Comparison of ENCODE assay signal across 8 mouse cellular contexts in the genomic region with DNA sequence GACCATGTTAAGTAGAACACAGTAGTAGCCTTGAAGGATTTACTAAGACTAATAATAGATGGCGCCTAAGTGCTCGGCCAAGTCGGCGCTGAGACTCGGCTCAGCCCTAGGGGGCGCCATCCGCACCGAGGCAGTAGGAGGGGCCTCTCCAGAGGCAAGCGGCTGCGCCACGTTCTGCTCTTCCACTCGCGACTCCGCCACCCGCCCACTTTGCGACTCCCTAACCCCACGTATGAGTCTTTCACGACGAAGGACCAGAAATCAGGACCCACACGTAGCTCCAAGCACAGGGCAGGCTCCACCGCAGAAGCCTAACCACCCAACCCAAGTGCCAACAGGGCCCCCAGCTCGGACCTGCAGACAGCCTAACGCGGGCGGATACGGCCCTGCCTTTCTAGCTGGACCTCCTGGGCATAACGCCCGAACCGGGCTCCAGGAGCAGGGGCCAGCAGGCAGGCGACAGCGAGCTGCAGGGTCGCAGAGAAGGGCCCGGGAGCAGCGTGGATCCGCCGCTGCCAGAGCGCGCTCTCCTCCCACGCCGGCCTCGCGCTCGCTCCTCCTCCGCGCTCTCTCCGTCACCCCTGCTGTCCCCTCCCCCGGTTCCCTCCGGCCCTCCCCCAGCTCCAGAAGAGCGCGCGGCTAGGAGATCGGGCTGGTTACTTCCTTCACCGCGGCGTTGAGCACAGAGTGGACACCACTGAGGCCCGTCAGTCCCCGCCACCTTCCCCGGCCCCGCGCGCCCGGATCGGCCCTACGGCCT. TPM values are rescaled to one million over a fixed set of nuclear protein-coding genes. Genes with fewer than 3 reads are reported as not detected.
DNase-seq lines count a peak whose midpoint lies in the region; ATAC-seq and TF ChIP-seq lines count a peak whose summit lies in the region.

TSS of gene Ets2 (plus strand) at position 274 of the 760 bp plus-strand sequence.

- H3K27me3 ChIP-seq in MEL (ENCODE audit: control insufficient read depth in 1 of 2, insufficient read depth in 2 of 2, low read length in 2 of 2): no peaks in the 10 kb centered on the region
- no peaks in the 10 kb centered on the region for H3K27me3 ChIP-seq in cerebellum, adult 2 months (ENCODE audit: control insufficient read depth, insufficient read depth, low read length)
- no peaks in the 10 kb centered on the region for H3K27me3 ChIP-seq in lung, embryonic 16.5 days (ENCODE audit: control insufficient read depth, insufficient read depth, low read depth, low read length)

- no peaks in the 10 kb centered on the region for H3K9me3 ChIP-seq in MEL (replicated peaks; ENCODE audit: insufficient read depth, low read length)
- H3K9me3 ChIP-seq in lung, embryonic 16.5 days (ENCODE audit: control insufficient read depth, low read length): no peaks in the 10 kb centered on the region

- peak; percentile 93 for DNase-seq in MEL (ENCODE audit: low read depth, low spot score)
- peak; percentile 91 to 92 for DNase-seq in cerebellum, adult 2 months
- peak; percentile 85 for DNase-seq in forelimb bud, embryonic 11.5 days (ENCODE audit: low read depth, low spot score)
- peak; percentile 66 for DNase-seq in layer of hippocampus, adult 9-10 months (ENCODE audit: low spot score)
- peak; percentile 80 for DNase-seq in ovary, postnatal 10 days (ENCODE audit: low spot score)
- peak; percentile 87 to 94 for DNase-seq in thymus, postnatal 10 days (ENCODE audit: low spot score in 2 of 2)

- H3K79me2 ChIP-seq in MEL (ENCODE audit: control insufficient read depth, insufficient read depth, low read length, poor library complexity): peaks cover 17% of the 10 kb centered on the region

- WGBS in cerebellum, adult 2 months: 1% methylated on average over 60 of the region's 64 CpGs
- WGBS in lung, embryonic 16.5 days: under 1% methylated on average over 61 of the region's 64 CpGs

- TF ChIP-seq POLR2A in MEL (IDR thresholded peaks at IDR 0.05; ENCODE audit: control insufficient read depth in 1 of 2, insufficient read depth in 1 of 2, low read depth in 1 of 2, low read length in 2 of 2, poor library complexity in 1 of 2): peak; percentile 84 to 88
- peak; percentile 87 for TF ChIP-seq POLR2A in cerebellum, adult 2 months (IDR thresholded peaks at IDR 0.05; ENCODE audit: borderline replicate concordance, insufficient read depth, low read length)

- TF ChIP-seq EP300 in MEL (IDR thresholded peaks at IDR 0.05; ENCODE audit: low read depth in 1 of 2, low read length in 2 of 2): peak in 1 of 2 experiments; percentile 24; a peak in 1 of 4 replicates

- H3K9ac ChIP-seq in MEL (ENCODE audit: control insufficient read depth, low read depth, low read length, poor library complexity, severe bottlenecking): peak within 1 kb of the TSS; percentile 89
- H3K9ac ChIP-seq in lung, embryonic 16.5 days (ENCODE audit: low read length): peak within 1 kb of the TSS; percentile 99

- peak within 1 kb of the TSS; percentile 83 for H3K4me2 ChIP-seq in lung, embryonic 16.5 days (ENCODE audit: low read depth, low read length)

- peak within 1 kb of the TSS; percentile 59 for H3K27ac ChIP-seq in MEL (ENCODE audit: control insufficient read depth, low read depth, low read length)
- peak within 1 kb of the TSS; percentile 99 for H3K27ac ChIP-seq in cerebellum, adult 2 months (ENCODE audit: insufficient read depth, low read length)
- H3K27ac ChIP-seq in lung, embryonic 16.5 days (ENCODE audit: low read length): peak within 1 kb of the TSS; percentile 98

- peak within 1 kb of the TSS; percentile 72 to 73 for H3K4me3 ChIP-seq in MEL (ENCODE audit: control insufficient read depth in 1 of 2, insufficient read depth in 1 of 2, low read depth in 2 of 2, low read length in 2 of 2)
- H3K4me3 ChIP-seq in cerebellum, adult 2 months (replicated peaks; ENCODE audit: insufficient read depth, low read depth, low read length): peak within 1 kb of the TSS; percentile 90
- H3K4me3 ChIP-seq in lung, embryonic 16.5 days (ENCODE audit: low read length): peak within 1 kb of the TSS; percentile 95

- TF ChIP-seq RAD21 in MEL (IDR thresholded peaks at IDR 0.05; ENCODE audit: low read depth, low read length): peak; percentile 31

- H3K4me1 ChIP-seq in MEL (ENCODE audit: control insufficient read depth in 1 of 2, insufficient read depth in 2 of 2, low read length in 2 of 2): peaks cover 3 to 4% of the 10 kb centered on the region in 2 experiments; a peak in 3 of 4 replicates
- peaks cover 25% of the 10 kb centered on the region for H3K4me1 ChIP-seq in cerebellum, adult 2 months (ENCODE audit: control insufficient read depth, insufficient read depth, low read length)
- peaks cover 36% of the 10 kb centered on the region for H3K4me1 ChIP-seq in lung, embryonic 16.5 days (replicated peaks; ENCODE audit: control insufficient read depth, insufficient read depth, low read length)

- ATAC-seq in hematopoietic stem cell, adult 5-6 weeks (replicated peaks in 1 of 2; ENCODE audit: insufficient read depth in 1 of 2, low FRiP score in 2 of 2, low TSS enrichment in 1 of 2, low read depth in 1 of 2, poor library complexity in 2 of 2, severe bottlenecking in 2 of 2): peak; percentile 89 to 93
- ATAC-seq in lung, embryonic 16.5 days (ENCODE audit: low read depth): peak; percentile 96

- peaks cover 2% of the 10 kb centered on the region in 2 experiments; a peak in 2 of 4 replicates for H3K36me3 ChIP-seq in MEL (ENCODE audit: control insufficient read depth in 1 of 2, insufficient read depth in 2 of 2, low read length in 2 of 2)
- peaks cover 8% of the 10 kb centered on the region for H3K36me3 ChIP-seq in lung, embryonic 16.5 days (ENCODE audit: control insufficient read depth, insufficient read depth, low read length)

- TF ChIP-seq CTCF in MEL (IDR thresholded peaks at IDR 0.05 in 2 of 3, conservative IDR thresholded peaks at IDR 0.05 in 1 of 3; ENCODE audit: control insufficient read depth in 1 of 3, insufficient read depth in 1 of 3, low read depth in 2 of 3, low read length in 3 of 3, poor library complexity in 1 of 3, severe bottlenecking in 1 of 3): peak; percentile 82 to 93 (median 86)
- TF ChIP-seq CTCF in cerebellum, adult 2 months (IDR thresholded peaks at IDR 0.05; ENCODE audit: borderline replicate concordance, insufficient read depth, low read depth, low read length): peak; percentile 83

TF ChIP-seq in MEL, 35 proteins besides CTCF, POLR2A, EP300 and RAD21:
- no peak for TF ChIP-seq RCOR1 (IDR thresholded peaks at IDR 0.05; ENCODE audit: low read depth, low read length)
- TF ChIP-seq USF1 (IDR thresholded peaks at IDR 0.05; ENCODE audit: low read depth, low read length): no peak
- peak; percentile 71 for TF ChIP-seq SIN3A (IDR thresholded peaks at IDR 0.05; ENCODE audit: low read length)
- no peak for TF ChIP-seq JUND (IDR thresholded peaks at IDR 0.05; ENCODE audit: low read depth, low read length)
- peak; percentile 33; the same call in 1 of the 2 replicates for TF ChIP-seq TCF12 (IDR thresholded peaks at IDR 0.05; ENCODE audit: low read depth, low read length)
- no peak for TF ChIP-seq E2F4 (IDR thresholded peaks at IDR 0.05; ENCODE audit: borderline replicate concordance, low read depth, low read length)
- peak; percentile 52 for TF ChIP-seq MXI1 (IDR thresholded peaks at IDR 0.05; ENCODE audit: low read depth, low read length)
- TF ChIP-seq ZC3H11A (IDR thresholded peaks at IDR 0.05; ENCODE audit: low read depth, low read length): no peak
- 0 out of 2 replicates have a peak, but pooled peaks have one; percentile 29 for TF ChIP-seq HCFC1 (IDR thresholded peaks at IDR 0.05; ENCODE audit: low read depth, low read length)
- 0 out of 2 replicates have a peak, but pooled peaks have one; percentile 29 for TF ChIP-seq ETS1 (IDR thresholded peaks at IDR 0.05; ENCODE audit: low read depth, low read length)
- 0 out of 2 replicates have a peak, but pooled peaks have one; percentile 25 for TF ChIP-seq TBP (IDR thresholded peaks at IDR 0.05; ENCODE audit: low read depth, low read length)
- no peak for TF ChIP-seq MEF2A (IDR thresholded peaks at IDR 0.05; ENCODE audit: extremely low read depth, insufficient replicate concordance, low read depth, low read length, poor library complexity, severe bottlenecking)
- peak; percentile 72 for TF ChIP-seq ZMIZ1 (IDR thresholded peaks at IDR 0.05; ENCODE audit: low read depth, low read length)
- peak; percentile 79 for TF ChIP-seq NELFE (IDR thresholded peaks at IDR 0.05; ENCODE audit: low read depth, low read length)
- peak; percentile 77 for TF ChIP-seq POLR2AphosphoS2 (IDR thresholded peaks at IDR 0.05; ENCODE audit: low read length)
- peak; percentile 45; the same call in 1 of the 2 replicates for TF ChIP-seq SMC3 (IDR thresholded peaks at IDR 0.05; ENCODE audit: low read depth, low read length)
- no peak for TF ChIP-seq TAL1 (IDR thresholded peaks at IDR 0.05; ENCODE audit: low read length)
- TF ChIP-seq MAFK (IDR thresholded peaks at IDR 0.05; ENCODE audit: borderline replicate concordance, low read depth, low read length): no peak
- 0 out of 2 replicates have a peak, but pooled peaks have one; percentile 49 for TF ChIP-seq MAZ (IDR thresholded peaks at IDR 0.05; ENCODE audit: low read depth, low read length)

RNA-seq across cellular contexts. Expression of gene Ets2, which starts in this region (rescaled TPM):
- 14.3 and 15.9 TPM in 2 replicates for total RNA-seq in MEL (2012; rRNA removed)
- polyA plus RNA-seq in MEL (2012; ENCODE audit: insufficient read depth in 1 of 2, insufficient read length in 2 of 2, low read depth in 1 of 2, low replicate concordance in 2 of 2, missing spikeins in 1 of 2): 10 to 100 TPM in 1 of 2 experiments, not detected in 1; 23.5 TPM
- 45.0 and 56.2 TPM in 2 replicates for polyA plus RNA-seq in cerebellum, adult 2 months (2012; rRNA removed)
- 9.7 and 17.0 TPM in 2 replicates for total RNA-seq in hematopoietic stem cell, adult 5-6 weeks (2017)
- polyA plus RNA-seq in lung, embryonic 16.5 days (2015; fragmentation: Nextera tagmentation; extraction: Ambion mirVana): 121 and 123 TPM in 2 replicates

Comparison
In these comparisons a context has a peak if more than half of its experiments do, and no peak if none do; other contexts are left out.
1. Peak in every context shown above with its lines: DNase-seq, ATAC-seq, H3K4me3 ChIP-seq and H3K27ac ChIP-seq.